Mouse (Mus musculus) thymus, postnatal 4 days (tissue): ENCODE measurements at regions not wholly inside any gene's neighbourhood (a gene's known extent, or its start where the extent isn't known, plus 50 kb on each side); places are given as distances from the start of the nearest gene placed in this dataset.

Experiments
- DNase-seq: peaks from one replicate; pipeline ENCODE4 v3.0.0; 2021

- DNase-seq, result no peak
Observed at GRCm38 (mm10) chr2:179277887-179278282, 164.3 kb upstream of the Cdh4 start.

GRCm38 (mm10) chr2:179282276-179282675 lies 160.0 kb upstream of the Cdh4 start:
- DNase-seq, result no peak

GRCm38 (mm10) chr2:179290394-179290793 lies 151.8 kb upstream of the Cdh4 start:
- no peak for DNase-seq

GRCm38 (mm10) chr2:179291046-179291563 lies 151.1 kb upstream of the Cdh4 start:
- DNase-seq, result no peak

- DNase-seq, result no peak
Observed at GRCm38 (mm10) chr2:179291958-179292357, 150.3 kb upstream of the Cdh4 start.

- no peak for DNase-seq
Observed at GRCm38 (mm10) chr2:179292566-179292965, 149.7 kb upstream of the Cdh4 start.

GRCm38 (mm10) chr2:179293114-179293513 lies 149.1 kb upstream of the Cdh4 start:
- no peak for DNase-seq

- DNase-seq, result no peak
Observed at GRCm38 (mm10) chr2:179297057-179297456, 145.2 kb upstream of the Cdh4 start.

- no peak for DNase-seq
Observed at GRCm38 (mm10) chr2:179303765-179304164, 138.5 kb upstream of the Cdh4 start.

GRCm38 (mm10) chr2:179307286-179307931 lies 134.8 kb upstream of the Cdh4 start:
- DNase-seq, result no peak

GRCm38 (mm10) chr2:179307932-179308303 lies 134.3 kb upstream of the Cdh4 start:
- DNase-seq, result no peak

GRCm38 (mm10) chr2:179318046-179318445 lies 124.2 kb upstream of the Cdh4 start:
- DNase-seq, result no peak

GRCm38 (mm10) chr2:179325242-179325641 lies 117.0 kb upstream of the Cdh4 start:
- no peak for DNase-seq

- no peak for DNase-seq
Observed at GRCm38 (mm10) chr2:179332872-179333489, 109.2 kb upstream of the Cdh4 start.

- DNase-seq, result no peak
Observed at GRCm38 (mm10) chr2:179333587-179333986, 108.6 kb upstream of the Cdh4 start.

- DNase-seq, result no peak
Observed at GRCm38 (mm10) chr2:179336235-179336634, 106.0 kb upstream of the Cdh4 start.

- no peak for DNase-seq
Observed at GRCm38 (mm10) chr2:179352676-179353075, 89.6 kb upstream of the Cdh4 start.

GRCm38 (mm10) chr2:179354866-179355265 lies 87.4 kb upstream of the Cdh4 start:
- DNase-seq, result no peak

GRCm38 (mm10) chr2:179370882-179371546 lies 71.2 kb upstream of the Cdh4 start:
- no peak for DNase-seq

- no peak for DNase-seq
Observed at GRCm38 (mm10) chr2:179371553-179371952, 70.7 kb upstream of the Cdh4 start.

GRCm38 (mm10) chr2:179379691-179380443 lies 62.4 kb upstream of the Cdh4 start:
- DNase-seq, result no peak

- no peak for DNase-seq
Observed at GRCm38 (mm10) chr2:179380444-179380705, 61.9 kb upstream of the Cdh4 start.

- DNase-seq, result no peak
Observed at GRCm38 (mm10) chr2:179381916-179382315, 60.3 kb upstream of the Cdh4 start.

- no peak for DNase-seq
Observed at GRCm38 (mm10) chr2:179382594-179382993, 59.6 kb upstream of the Cdh4 start.
